ENCODE assay signal across 27 mouse cellular contexts in the genomic region with DNA sequence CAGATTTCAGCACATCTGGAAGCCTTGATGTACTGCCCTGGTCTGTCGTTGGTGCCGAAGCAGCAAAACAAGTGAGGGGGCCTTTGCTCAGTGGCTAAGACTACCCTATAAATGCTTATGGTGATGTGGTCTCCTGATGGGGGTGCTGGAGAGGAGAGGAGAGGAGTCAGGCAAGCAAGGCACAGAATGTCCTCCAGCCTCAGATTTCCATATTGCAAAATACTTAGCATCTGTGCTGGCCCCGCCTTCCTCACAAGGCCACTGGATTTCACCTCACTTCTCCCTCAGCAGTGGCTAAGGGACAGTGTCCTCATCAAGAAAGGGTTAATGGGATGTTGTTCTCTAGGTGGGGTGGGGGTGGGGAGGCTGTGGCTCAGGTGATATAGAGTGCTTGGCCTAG. TPM values are rescaled to one million over a fixed set of nuclear protein-coding genes. Genes with fewer than 3 reads are reported as not detected.
A peak's percentile ranks its signal among the peaks of the same experiment; 100 is the strongest.
DNase-seq lines count a peak whose midpoint lies in the region; ATAC-seq and TF ChIP-seq lines count a peak whose summit lies in the region.
"Had no signal": no experiment of that assay in that cellular context is flagged by ENCODE, and none has a peak within 500 bp of the region (broad histone marks: within the 10 kb centered on the region; RNA-seq: fewer than 3 reads in every experiment).

No protein-coding gene starts in this region.

- H3K27ac ChIP-seq in cerebellum, adult 2 months (ENCODE audit: insufficient read depth, low read length), result peak overlapping the region; percentile 51
- H3K27ac ChIP-seq in heart, embryonic 15.5 days, result peak overlapping the region; percentile 2; the same call in 1 of the 2 replicates
- H3K27ac ChIP-seq in heart, embryonic 10.5 days, result no peak overlapping the region
- 0 out of 2 replicates have a peak overlapping the region, but pooled peaks have one; percentile 9 for H3K27ac ChIP-seq in brown adipose tissue, adult 24 weeks (replicated peaks; ENCODE audit: low read depth, low read length)
- no peak overlapping the region for H3K27ac ChIP-seq in intestine, embryonic 16.5 days (ENCODE audit: low read length)
- no peak overlapping the region for H3K27ac ChIP-seq in intestine, embryonic 15.5 days
- H3K27ac ChIP-seq: embryonic facial prominence, embryonic 10.5 days; embryonic facial prominence, embryonic 15.5 days; forebrain, embryonic 12.5 days; kidney, embryonic 15.5 days; limb, embryonic 13.5 days; macrophage; midbrain, embryonic 15.5 days; stomach, embryonic 15.5 days had no signal

- DNase-seq in cerebellum, adult 2 months, result no peak
- DNase-seq in cerebellum, adult 11-12 months, result no peak
- DNase-seq in heart, embryonic 10.5 days (ENCODE audit: low spot score), result no peak
- DNase-seq in 3T3-L1 (ENCODE audit: low read depth, low spot score), result peak; percentile 28
- DNase-seq: adrenal gland, postnatal 14 days; cerebellum, adult 8-10 months; forebrain, postnatal 0 days; gastrocnemius, postnatal 10 days; heart, postnatal 14 days; kidney, adult 18-20 months; kidney, postnatal 25 days; liver, postnatal 0 days; right cerebral cortex, postnatal 25 days had no signal

- peaks cover 29% of the 10 kb centered on the region for H3K4me1 ChIP-seq in cerebellum, adult 2 months (ENCODE audit: control insufficient read depth, insufficient read depth, low read length)
- peaks cover 30% of the 10 kb centered on the region for H3K4me1 ChIP-seq in heart, embryonic 15.5 days (replicated peaks)
- peaks cover 15% of the 10 kb centered on the region for H3K4me1 ChIP-seq in heart, embryonic 10.5 days
- H3K4me1 ChIP-seq in brown adipose tissue, adult 24 weeks (ENCODE audit: control insufficient read depth, insufficient read depth, insufficient read length, low read length), result peaks cover 4% of the 10 kb centered on the region
- H3K4me1 ChIP-seq in intestine, embryonic 16.5 days (ENCODE audit: control insufficient read depth, insufficient read depth, low read length), result peaks cover 5% of the 10 kb centered on the region; the same call in 1 of the 2 replicates
- 0 out of 2 replicates have a peak, but pooled peaks cover 2% of the 10 kb centered on the region for H3K4me1 ChIP-seq in intestine, embryonic 15.5 days (replicated peaks)

- H3K36me3 ChIP-seq in heart, embryonic 15.5 days, result peaks cover 45% of the 10 kb centered on the region
- H3K36me3 ChIP-seq in heart, embryonic 10.5 days, result peaks cover 78% of the 10 kb centered on the region
- peaks cover 28% of the 10 kb centered on the region for H3K36me3 ChIP-seq in intestine, embryonic 16.5 days (ENCODE audit: control insufficient read depth, insufficient read depth, low read length)
- peaks cover 26% of the 10 kb centered on the region; the same call in 1 of the 2 replicates for H3K36me3 ChIP-seq in intestine, embryonic 15.5 days

- no peaks in the 10 kb centered on the region for H3K9me3 ChIP-seq in heart, embryonic 15.5 days (replicated peaks)
- H3K9me3 ChIP-seq in heart, embryonic 10.5 days, result no peaks in the 10 kb centered on the region
- H3K9me3 ChIP-seq in intestine, embryonic 16.5 days (ENCODE audit: control insufficient read depth, low read length), result no peaks in the 10 kb centered on the region
- no peaks in the 10 kb centered on the region for H3K9me3 ChIP-seq in intestine, embryonic 15.5 days
- H3K9me3 ChIP-seq: embryonic facial prominence, embryonic 10.5 days; embryonic facial prominence, embryonic 15.5 days; forebrain, embryonic 12.5 days; hindbrain, embryonic 13.5 days; kidney, embryonic 15.5 days; limb, embryonic 13.5 days; midbrain, embryonic 15.5 days; stomach, embryonic 15.5 days had no signal

- H3K4me2 ChIP-seq in heart, embryonic 15.5 days, result no peak overlapping the region
- H3K4me2 ChIP-seq in intestine, embryonic 16.5 days (ENCODE audit: low read depth, low read length), result no peak overlapping the region
- H3K4me2 ChIP-seq in intestine, embryonic 15.5 days (replicated peaks), result no peak overlapping the region
- H3K4me2 ChIP-seq: embryonic facial prominence, embryonic 15.5 days; forebrain, embryonic 12.5 days; hindbrain, embryonic 13.5 days; kidney, embryonic 15.5 days; limb, embryonic 13.5 days; liver, embryonic 11.5 days; midbrain, embryonic 15.5 days; stomach, embryonic 15.5 days had no signal

- no peak for ATAC-seq in heart, embryonic 15.5 days (replicated peaks; ENCODE audit: insufficient number of reproducible peaks, insufficient read depth, low FRiP score, low read depth)
- no peak for ATAC-seq in intestine, embryonic 16.5 days
- ATAC-seq in intestine, embryonic 15.5 days, result no peak
- ATAC-seq: forebrain, postnatal 0 days; liver, postnatal 0 days; midbrain, embryonic 15.5 days had no signal

- no peak for TF ChIP-seq CTCF in cerebellum, adult 2 months (IDR thresholded peaks at IDR 0.05; ENCODE audit: borderline replicate concordance, insufficient read depth, low read depth, low read length)

- H3K9ac ChIP-seq in heart, embryonic 15.5 days, result no peak overlapping the region
- H3K9ac ChIP-seq in intestine, embryonic 16.5 days (ENCODE audit: low read depth, low read length), result no peak overlapping the region
- H3K9ac ChIP-seq in intestine, embryonic 15.5 days, result no peak overlapping the region
- H3K9ac ChIP-seq: embryonic facial prominence, embryonic 15.5 days; forebrain, embryonic 12.5 days; forebrain, postnatal 0 days; hindbrain, embryonic 13.5 days; kidney, embryonic 15.5 days; limb, embryonic 13.5 days; liver, postnatal 0 days; midbrain, embryonic 15.5 days; stomach, embryonic 15.5 days had no signal

- WGBS in cerebellum, adult 2 months, result 79% methylated on average over 3 of the region's 3 CpGs
- WGBS in heart, embryonic 15.5 days, result 88% methylated on average over 3 of the region's 3 CpGs
- WGBS in heart, embryonic 10.5 days, result 87% methylated on average over 3 of the region's 3 CpGs
- 88% methylated on average over 3 of the region's 3 CpGs for WGBS in intestine, embryonic 16.5 days
- WGBS in intestine, embryonic 15.5 days, result 92% methylated on average over 3 of the region's 3 CpGs

- H3K4me3 ChIP-seq in cerebellum, adult 2 months (replicated peaks; ENCODE audit: insufficient read depth, low read depth, low read length), result no peak overlapping the region
- no peak overlapping the region for H3K4me3 ChIP-seq in heart, embryonic 15.5 days
- H3K4me3 ChIP-seq in heart, embryonic 10.5 days, result no peak overlapping the region
- H3K4me3 ChIP-seq in brown adipose tissue, adult 24 weeks (ENCODE audit: insufficient read depth, low read depth, low read length), result no peak overlapping the region
- H3K4me3 ChIP-seq in intestine, embryonic 16.5 days (ENCODE audit: low read length), result no peak overlapping the region
- H3K4me3 ChIP-seq in intestine, embryonic 15.5 days (replicated peaks), result no peak overlapping the region
- H3K4me3 ChIP-seq: embryonic facial prominence, embryonic 10.5 days; embryonic facial prominence, embryonic 15.5 days; forebrain, embryonic 12.5 days; hindbrain, embryonic 13.5 days; kidney, embryonic 15.5 days; limb, embryonic 13.5 days; midbrain, embryonic 15.5 days; stomach, embryonic 15.5 days had no signal

- H3K27me3 ChIP-seq in cerebellum, adult 2 months (ENCODE audit: control insufficient read depth, insufficient read depth, low read length), result no peaks in the 10 kb centered on the region
- H3K27me3 ChIP-seq in heart, embryonic 15.5 days, result no peaks in the 10 kb centered on the region
- no peaks in the 10 kb centered on the region for H3K27me3 ChIP-seq in heart, embryonic 10.5 days (ENCODE audit: insufficient read depth, poor library complexity, severe bottlenecking)
- no peaks in the 10 kb centered on the region for H3K27me3 ChIP-seq in intestine, embryonic 16.5 days (replicated peaks; ENCODE audit: control insufficient read depth, insufficient read depth, low read length)
- H3K27me3 ChIP-seq in intestine, embryonic 15.5 days (replicated peaks), result no peaks in the 10 kb centered on the region
- H3K27me3 ChIP-seq: embryonic facial prominence, embryonic 15.5 days; forebrain, embryonic 12.5 days; hindbrain, embryonic 13.5 days; kidney, embryonic 15.5 days; limb, embryonic 13.5 days; midbrain, embryonic 15.5 days; stomach, embryonic 15.5 days had no signal

- TF ChIP-seq POLR2A in cerebellum, adult 2 months (IDR thresholded peaks at IDR 0.05; ENCODE audit: borderline replicate concordance, insufficient read depth, low read length), result no peak

RNA-seq across cellular contexts. Expression of a gene that starts 30.3 kb away (rescaled TPM):
- 102 and 116 TPM in 2 replicates for polyA plus RNA-seq in cerebellum, adult 2 months (2012; rRNA removed)
- 35.4 and 43.2 TPM in 2 replicates for polyA plus RNA-seq in heart, embryonic 15.5 days (2015; fragmentation: Nextera tagmentation; extraction: Ambion mirVana)
- polyA plus RNA-seq in heart, embryonic 10.5 days (2016; fragmentation: Nextera tagmentation; extraction: Ambion mirVana), result 35.8 and 47.3 TPM in 2 replicates
- 34.8 and 50.0 TPM in 2 replicates for polyA plus RNA-seq in brown adipose tissue, adult 24 weeks (2012; ENCODE audit: insufficient read depth, insufficient read length, missing spikeins)
- 13.7 and 23.2 TPM in 2 replicates for polyA plus RNA-seq in intestine, embryonic 16.5 days (2015; fragmentation: Nextera tagmentation; extraction: Ambion mirVana)
- polyA plus RNA-seq in intestine, embryonic 15.5 days (2015; fragmentation: Nextera tagmentation; extraction: Ambion mirVana), result 19.7 and 20.8 TPM in 2 replicates

Comparison
In these comparisons a context has a peak if more than half of its experiments do, and no peak if none do; other contexts are left out.
1. H3K27ac ChIP-seq: peak in cerebellum, adult 2 months (single experiment), heart, embryonic 15.5 days (single experiment) and brown adipose tissue, adult 24 weeks (single experiment); none in heart, embryonic 10.5 days (single experiment), intestine, embryonic 16.5 days (single experiment) and intestine, embryonic 15.5 days (single experiment).